Mouse (Mus musculus) heart, adult 8-10 months (tissue): ENCODE measurements around the gene Utp20. TPM values are rescaled to one million over a fixed set of nuclear protein-coding genes. Genes with fewer than 3 reads are reported as not detected.
A peak's percentile ranks its signal among the peaks of the same experiment; 100 is the strongest.
"Not testable (repeated sequence)": the region's sequence is repeated elsewhere in the genome, so short reads cannot be mapped to it uniquely, and the experiment has no call there.

Source experiments
- DNase-seq: peaks from one replicate; pipeline ENCODE4 v3.0.0; 2022; ENCODE audit warnings: low spot score
- total RNA-seq, 4 experiments: library from RNA; stranded (reverse); gene quantifications; 2 replicates each; pipeline ENCODE4 v1.2.4; 2022

The Utp20 gene
- total RNA-seq, 4 experiments from 2014 or later: 11.8 to 16.8 (median 15.5) TPM

DNA sequence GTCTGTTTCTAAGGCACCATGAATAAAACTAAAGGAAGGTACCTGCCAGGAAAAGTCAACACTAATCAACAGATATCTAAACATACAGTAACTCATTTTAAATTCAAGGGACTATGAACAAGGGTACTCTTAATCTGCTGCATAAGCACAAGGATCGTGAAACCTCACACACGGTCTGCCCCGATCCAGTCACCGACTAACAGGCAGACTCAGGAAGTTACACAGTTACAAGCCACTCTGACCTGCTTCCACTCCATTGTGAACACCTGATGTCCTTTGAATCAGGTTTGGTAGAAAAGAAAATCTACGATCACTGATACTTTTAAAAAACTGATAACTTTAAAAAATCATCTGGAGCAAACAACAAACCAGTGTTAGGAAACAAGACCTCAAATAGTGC, 42.7 kb downstream of the Utp20 start:
- no peak for DNase-seq

DNA sequence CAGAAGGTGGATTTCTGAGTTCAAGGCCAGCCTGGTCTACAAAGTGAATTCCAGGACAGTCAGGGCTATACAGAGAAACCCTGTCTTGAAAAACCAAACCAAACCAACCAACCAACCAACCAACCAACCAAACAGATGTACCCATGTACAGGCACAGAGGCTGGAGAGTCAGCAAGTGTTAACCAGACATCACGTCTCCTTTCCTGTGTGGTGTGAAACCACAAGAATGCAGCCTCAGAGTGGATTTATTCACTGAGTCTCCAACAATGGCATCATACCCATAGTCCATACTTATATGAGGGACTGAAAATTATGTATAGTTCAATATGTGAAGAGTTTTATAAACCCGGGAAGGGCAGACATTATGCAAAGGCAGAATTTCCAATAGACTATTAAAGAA, 43.5 kb downstream of the Utp20 start:
- DNase-seq: not testable (repeated sequence)

DNA sequence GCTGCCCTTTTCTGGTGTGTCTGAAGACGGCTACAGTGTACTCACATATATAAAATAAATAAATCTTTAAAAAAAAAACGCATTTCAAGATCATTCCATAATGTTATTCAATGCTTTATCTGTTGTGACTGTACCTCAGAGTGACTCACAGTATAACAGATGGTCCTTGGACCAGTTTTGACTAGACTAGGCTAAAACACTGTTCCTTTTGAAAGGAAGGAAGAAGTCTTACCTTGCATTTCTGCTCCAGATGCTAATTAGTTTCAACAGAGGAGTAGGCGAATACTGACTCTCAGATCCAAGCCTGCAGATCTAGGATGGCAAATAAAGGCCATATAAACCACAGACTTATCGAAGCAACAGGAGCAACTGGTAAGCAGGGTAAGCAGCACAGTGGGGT, 45.9 kb downstream of the Utp20 start:
- DNase-seq: no peak

DNA sequence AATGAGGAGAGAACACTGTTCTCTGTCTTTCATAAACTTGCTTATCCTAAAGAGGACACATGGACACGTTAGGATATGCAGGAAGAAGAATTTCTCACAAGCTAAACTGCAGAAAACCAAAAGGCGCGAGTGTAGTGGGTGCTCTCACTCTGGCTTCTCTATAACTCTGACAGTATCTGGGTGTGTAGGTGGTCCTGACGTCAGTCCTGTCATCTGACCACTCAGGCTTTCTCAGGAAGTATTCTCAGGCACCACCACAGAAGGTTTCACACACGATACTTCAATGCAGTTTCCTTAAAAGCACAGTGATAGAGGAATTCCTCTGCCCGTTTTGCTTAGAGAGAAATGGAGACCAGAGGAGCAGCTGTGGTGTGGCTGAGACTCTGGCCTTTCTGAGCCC, 50.4 kb downstream of the Utp20 start:
- no peak for DNase-seq

DNA sequence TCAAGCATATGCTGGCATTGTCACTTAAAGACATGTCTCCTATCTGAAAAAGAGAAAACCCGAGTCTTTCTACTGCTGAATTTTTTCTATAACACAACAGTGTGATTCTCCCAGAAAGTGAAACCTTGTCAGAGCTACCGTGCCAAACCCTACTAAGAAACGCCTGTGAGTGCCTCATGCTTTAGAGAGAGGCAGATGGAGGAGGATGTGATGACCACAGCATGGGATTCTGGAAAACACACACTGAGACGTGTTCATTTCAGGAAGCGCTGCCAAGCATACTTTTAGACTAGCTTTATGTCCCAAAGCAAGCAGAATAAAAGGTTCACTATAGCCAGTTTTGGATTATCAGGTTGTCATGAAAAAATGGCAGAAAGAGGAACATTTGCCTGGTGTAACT, 53.6 kb downstream of the Utp20 start:
- not testable (repeated sequence) for DNase-seq

DNA sequence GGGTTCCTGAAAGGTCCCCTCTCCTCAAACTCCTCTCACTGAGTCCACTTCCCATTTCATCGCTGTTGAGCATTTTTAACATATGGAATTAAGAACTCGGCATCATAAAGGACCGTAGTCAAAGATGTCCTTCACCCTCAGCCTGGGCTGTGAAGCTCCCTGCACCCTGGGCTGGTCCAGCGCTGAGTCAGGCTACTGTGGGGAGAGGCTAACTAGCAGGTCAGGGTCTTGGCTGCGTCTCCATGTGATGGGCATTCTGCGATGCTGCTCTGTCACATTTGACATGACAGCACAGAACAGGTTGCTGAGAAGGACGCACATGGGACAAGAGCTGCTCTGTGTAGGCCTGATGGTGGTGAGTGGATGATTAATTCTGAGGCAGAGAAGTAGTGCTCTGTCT, 56.9 kb downstream of the Utp20 start:
- no peak for DNase-seq

DNA sequence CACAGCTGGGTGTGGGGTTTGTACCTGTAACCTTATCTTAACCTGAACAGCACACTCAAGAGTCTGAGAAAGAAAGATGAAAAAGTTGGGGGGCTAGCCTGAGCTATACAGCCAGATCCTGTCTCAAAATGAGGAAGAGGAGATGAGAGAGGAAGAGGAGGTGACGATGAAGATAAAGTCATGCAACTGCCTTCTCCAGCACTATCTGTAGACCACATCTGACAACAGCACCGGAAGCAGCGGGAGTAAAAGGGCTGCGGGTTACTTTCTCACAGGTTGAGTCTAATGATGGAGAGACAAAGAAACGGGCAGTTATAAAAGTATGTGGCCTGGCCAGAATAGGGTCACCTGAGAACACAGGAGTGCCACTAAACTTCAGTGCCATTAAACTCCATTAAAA, 57.6 kb downstream of the Utp20 start:
- DNase-seq: no peak

DNA sequence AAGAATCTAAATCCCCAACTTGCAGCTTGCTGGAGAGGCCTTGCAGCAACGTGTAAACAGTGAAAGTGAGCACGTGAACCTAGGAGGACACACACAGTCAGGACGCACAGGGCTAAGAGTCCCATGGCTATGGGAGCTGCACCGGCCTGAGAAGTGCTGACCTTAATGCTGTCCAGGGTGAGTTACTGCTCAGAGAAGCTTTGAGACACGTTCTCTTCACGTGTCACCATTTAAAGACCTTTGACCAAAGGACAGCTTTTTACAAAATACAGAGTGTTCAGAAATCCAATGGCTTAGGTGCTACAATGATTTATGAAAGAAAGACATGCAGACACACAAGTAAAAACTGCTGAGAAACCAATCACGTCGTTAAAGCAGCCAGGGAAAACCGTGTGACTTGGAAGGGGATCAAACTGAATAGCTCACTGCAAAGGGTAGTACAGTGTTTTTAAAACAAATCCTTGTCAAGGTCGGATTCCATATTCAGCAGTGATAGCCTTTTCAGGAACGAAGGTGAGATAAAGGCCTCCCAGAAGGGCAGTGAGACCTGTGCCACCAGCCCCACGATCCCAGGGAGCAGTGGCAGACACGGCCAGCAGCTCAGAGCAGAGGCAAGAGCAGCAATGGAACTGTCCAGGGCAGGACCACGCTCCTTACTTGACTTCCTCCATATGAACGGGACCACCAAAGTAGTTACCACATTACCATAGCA, 61.0 kb downstream of the Utp20 start:
- DNase-seq: peak; percentile 11

DNA sequence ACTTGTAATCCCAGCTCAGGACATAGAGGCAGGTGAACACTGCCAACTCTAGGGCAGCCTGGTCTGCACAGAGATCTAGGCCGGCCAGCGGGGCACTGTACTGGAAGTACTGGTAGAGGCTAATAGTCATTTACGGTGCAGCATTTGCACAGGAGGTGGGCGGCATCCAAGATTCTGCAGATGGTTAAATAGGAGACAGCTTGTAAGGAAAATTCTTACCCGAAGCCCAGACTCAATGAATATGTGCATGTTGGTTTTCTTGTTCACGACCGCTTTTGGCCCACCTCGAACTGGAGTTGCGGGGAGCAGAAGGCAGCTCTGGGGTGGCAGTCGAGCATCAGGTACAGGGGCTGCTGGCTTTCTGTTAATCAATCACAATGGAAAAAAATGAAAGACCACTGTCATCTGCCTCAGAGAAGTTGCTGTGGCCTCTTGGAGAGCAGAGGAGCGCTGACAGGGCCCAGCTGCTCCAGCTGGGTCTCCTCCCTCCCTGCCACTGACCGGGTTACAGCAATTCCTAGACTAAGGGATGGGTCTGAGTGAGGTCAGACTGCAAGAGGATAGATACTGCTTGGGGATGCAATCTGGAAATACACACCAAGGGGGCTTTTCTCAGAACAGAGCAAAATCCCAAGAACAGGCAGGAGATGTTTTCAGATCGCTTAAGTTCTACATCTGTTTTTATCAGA, 64.9 kb downstream of the Utp20 start:
- DNase-seq: no peak

DNA sequence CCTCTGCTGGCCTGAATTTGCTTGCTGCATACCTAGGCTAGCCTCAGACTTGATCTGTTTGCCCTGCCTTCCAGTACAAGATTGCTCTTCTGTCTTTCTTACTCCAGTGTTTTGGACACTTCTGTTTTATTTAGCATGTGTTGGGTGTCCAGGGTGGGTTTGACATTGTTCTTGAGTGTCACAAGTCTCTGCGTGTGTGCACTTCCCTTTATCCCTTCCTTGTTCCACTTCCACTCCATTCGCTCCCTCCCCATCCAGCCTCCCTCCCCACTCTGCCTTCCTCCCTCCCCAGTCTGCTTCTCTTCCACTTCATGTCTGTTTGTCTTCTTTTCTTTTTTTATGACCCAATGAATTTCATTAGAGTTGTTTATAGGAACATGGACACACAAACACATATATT, 85.2 kb downstream of the Utp20 start:
- DNase-seq: no peak

DNA sequence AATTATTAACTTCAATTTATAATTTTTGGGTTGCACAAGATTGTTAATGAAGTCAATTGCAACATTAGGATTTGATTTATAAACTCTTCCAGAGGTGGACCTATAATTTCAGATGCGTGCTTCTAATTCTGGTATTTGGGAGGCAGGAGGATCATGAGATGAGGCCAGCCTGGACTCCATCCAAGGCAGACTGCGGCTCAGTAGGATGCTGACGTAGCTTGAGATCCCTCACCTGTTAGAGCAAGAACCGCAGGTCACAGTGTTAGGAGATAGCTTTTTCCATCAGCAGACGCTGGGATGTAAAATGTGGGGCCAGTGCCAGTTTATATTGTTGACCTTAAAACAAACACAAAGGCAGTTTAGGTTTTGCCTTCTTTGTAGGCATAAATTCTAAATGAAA, 85.8 kb downstream of the Utp20 start:
- no peak for DNase-seq

DNA sequence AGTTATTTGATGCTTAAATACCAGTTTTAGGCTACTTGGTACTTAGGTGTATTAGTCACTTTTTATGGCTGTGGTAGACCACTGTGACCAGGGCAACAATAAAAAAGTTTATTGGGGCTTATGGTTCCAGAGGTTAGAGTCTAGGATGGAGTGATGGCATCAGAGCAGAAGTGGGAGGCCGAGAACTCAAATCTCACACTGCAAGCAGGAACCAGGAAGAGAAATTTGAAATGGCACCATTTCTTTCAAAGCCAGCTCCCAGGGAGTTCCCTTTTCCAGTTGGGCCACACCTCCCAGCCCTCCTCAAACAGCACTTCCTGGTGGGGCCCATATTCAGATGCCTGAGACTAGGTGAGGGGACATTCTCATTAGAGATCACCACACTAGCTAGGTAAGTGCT, 86.8 kb downstream of the Utp20 start:
- DNase-seq: no peak

DNA sequence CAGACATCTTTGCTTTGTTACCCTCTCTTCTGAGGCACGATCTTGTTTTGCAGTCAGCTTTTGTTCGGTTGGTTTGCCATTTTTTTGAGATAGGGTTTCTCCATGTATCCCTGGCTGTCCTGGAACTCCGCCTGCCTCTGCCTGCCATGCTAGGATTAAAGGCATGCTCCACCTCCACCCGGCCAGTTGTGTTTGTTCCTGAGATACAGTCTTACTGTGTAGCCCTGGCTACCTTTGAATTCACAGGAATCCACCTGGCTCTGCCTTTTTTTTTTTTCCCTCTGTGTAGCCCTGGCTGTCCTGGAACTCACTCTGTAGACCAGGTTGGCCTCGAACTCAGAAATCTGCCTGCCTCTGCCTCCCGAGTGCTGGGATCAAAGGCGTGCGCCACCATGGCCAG, 87.5 kb downstream of the Utp20 start:
- not testable (repeated sequence) for DNase-seq

DNA sequence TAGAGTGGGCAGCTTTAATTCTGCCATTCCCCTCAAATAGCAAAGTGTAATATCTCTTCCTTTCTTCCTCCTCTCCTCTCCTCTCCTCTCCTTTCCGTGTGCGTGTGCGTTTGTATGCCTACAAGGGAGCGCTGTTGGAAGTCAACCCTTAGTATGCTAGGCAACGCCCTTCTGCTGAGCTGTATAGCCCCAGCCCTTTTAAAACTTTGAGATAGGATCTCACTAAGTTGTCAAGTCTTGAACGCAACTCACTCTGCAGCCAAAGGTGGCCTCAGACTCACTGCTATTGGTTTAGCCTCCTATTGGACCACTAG, 94.3 kb downstream of the Utp20 start:
- no peak for DNase-seq

DNA sequence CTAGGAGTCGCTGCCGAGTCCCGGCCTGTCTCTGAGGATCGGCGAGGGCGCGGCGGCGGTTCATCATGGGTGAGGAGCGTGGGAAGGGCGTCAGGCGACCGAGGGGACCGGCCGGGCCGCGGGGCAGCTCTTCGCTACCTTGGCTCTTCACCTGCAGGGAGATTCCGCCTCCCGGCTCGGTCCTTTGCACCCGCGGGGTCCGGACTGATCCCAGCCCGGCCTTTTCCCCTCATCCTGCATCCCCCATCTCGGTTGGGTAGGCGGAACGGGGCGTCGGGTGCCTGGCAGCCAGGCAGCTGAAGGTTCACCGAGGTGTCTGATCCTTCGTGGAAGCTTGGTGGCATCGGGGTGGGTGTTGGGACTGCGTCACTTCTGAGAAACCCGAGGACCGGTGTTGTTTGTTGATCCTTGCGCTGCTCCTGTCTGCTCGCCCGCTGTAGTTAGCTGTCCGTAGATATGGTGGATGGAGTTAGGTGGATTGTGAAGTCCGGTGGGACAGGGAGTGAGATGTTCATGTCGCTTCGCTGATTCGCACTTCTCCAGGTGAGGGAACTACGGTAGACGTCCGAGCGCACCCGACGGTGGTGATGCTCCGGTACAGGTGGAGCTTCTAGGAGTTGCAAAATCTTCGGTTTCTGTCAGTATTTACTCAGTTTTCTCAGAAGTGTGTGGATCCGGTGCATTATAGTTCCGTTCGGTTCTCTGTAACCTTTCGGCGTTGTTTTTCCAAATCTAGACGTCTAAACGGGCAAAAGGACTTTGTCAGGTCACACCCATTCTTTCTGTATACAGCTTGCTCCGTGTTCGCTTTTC, 94.9 kb downstream of the Utp20 start:
- no peak for DNase-seq

DNA sequence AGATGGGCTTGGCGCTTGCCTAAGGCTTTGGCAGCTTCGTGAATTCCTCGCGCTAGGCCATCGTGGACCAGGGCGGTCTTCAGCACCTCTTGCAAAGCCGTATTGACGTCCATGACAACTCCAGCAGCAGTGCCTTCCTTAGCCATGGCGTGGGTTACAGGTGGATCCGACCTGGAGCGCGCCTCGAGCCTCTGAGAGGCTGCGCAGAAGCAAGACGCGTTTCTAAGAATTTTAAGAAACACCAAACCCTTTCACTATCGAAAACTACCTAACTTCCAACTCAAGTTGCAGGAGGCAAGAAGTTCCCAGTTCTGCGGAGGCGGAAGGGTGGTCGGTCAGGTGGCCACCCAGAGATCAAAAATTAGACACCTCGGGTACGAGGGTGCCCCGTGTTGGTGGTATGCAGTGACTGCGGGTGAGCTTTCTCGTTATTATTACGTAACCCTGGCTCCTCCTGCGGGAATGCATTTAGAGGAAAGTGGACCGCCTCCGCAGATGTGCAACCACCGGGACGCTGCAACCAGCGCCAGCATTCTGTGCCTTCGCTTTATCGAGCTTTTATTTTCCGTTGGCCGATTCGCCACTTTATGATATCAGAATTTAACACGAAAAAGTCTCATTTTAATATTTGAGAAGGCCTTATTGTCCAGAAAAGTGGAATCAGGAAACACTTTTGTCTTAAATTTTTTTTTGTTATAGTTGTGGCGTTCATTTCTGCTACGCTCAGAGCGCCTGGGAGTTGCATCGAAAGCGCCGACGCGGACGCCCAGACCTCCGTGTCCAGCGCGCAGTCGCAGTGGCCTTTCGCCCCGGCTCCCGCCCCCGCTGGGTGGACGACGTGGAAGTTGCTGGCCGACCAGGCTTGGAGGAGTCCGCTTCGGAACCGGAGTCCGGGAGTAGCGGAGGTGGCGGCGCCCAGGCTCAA, 95.8 kb downstream of the Utp20 start, which contains the start of gene Arl1:
Gene Arl1, plus strand, starts transcription at position 288 of the 925 bp plus-strand sequence.
- peak; percentile 92 for DNase-seq

DNA sequence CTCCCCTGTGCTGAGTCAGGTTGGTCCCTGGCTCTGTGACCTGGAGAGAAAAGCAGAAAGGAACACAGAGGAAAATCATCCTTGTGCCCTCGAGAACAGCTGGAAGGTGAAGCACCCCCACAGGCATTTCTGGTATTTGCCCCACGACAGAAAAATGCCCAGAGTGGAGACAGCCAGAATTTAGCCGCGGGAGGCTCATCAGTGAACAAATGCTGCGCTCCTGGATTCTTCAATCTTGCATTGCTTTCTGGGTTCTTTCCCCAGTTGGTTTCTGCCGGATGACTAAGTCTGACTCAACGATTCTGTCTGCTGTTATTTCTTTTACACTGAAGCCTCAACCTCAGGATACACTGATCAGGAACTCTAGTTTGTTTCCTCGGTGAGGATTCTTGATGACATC, 98.4 kb downstream of the Utp20 start:
- no peak for DNase-seq

DNA sequence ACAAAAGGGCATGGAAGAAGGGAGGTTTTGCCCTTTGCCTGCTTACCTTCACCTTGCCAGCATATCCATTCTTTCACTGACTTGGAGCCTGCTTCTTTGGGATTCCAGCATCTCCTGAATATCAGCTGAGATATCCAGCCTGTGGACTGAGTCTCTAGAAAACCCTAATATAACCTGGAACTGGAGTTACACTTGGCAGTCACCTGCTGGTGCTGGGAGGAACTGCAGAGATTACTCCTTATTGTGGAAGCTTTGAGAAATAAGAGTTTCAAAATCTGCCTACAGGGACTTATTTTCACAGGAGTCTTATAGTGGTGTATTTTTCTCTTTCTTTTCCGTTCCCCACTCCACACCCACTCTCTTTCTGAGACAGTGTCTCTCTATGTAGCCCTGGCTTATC, 99.5 kb downstream of the Utp20 start:
- peak; percentile 13 for DNase-seq

DNA sequence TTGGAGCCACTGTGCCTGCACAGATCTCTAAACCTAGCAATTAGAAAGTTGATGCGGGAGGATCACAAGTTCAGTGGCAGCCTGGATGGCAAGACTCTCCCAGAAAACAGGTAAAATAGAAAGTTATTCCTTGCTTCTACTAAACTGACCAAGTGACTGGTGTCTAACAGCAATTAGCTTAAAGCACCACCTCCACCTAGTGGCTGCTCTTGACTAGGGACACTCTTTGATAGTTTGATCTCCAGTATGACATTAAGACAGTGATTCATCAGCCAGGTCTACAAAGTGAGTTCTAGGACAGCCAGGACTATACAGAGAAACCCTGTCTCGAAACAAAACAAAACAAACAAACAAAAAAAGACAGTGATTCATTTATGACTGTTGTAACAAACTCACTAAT, 101.3 kb downstream of the Utp20 start:
- no peak for DNase-seq

DNA sequence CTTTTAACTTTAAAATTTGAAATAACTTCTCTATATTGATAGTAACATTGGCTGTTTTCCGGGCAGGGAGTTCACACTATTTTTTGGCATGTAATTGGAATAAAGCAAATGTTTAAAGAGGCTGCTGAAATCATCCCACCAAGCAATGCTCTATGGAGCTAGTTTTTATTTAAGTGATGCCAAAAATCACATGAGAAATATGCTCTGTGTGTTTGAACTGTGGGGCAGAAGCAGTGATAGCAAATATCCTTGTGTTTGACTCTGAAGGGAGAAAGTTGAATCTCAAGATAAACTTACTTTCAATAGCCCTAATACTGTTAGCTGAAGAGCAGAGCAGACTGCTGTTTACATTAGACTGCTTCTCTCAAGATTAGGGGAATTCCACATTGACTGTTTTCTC, 107.0 kb downstream of the Utp20 start:
- no peak for DNase-seq

DNA sequence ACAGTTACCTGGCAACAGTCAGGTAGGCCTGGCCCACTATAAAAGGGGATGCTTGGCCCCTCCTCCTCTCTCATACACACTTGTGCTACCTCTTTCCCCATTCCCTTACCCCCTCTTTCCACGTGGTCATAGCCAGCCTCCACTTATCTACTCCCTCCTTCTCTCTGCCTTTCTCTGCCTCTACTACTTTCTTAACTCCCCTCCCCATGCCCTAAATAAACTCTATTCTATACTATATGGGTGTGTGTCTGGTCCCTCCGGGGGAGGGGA, 108.9 kb downstream of the Utp20 start:
- no peak for DNase-seq
